Mouse (Mus musculus) bone marrow, adult 2 months (tissue): ENCODE results near the gene Capg. TPM values are rescaled to one million over a fixed set of nuclear protein-coding genes. Genes with fewer than 3 reads are reported as not detected.
A peak's percentile ranks its signal among the peaks of the same experiment; 100 is the strongest.

ENCODE experiments used
- H3K27ac ChIP-seq: fragments of 200-500 bp; 2 replicates; pipeline ENCODE4 v1.5.1; 2012; ENCODE audit warnings: low read depth, mild to moderate bottlenecking, control low read depth, inconsistent platforms, low read length; ENCODE audit not compliant: control insufficient read depth, poor library complexity, insufficient read depth
- H3K4me1 ChIP-seq: fragments of 200-500 bp; 2 replicates; pipeline ENCODE4 v1.6.1; 2011; ENCODE audit warnings: low read length; ENCODE audit not compliant: control insufficient read depth, insufficient read depth
- H3K4me3 ChIP-seq: fragments of 200-500 bp; replicated peaks from 2 replicates; pipeline ENCODE3; 2011; ENCODE audit warnings: mild to moderate bottlenecking, low read depth, low read length, control low read depth; ENCODE audit not compliant: control insufficient read depth
- CTCF ChIP-seq: fragments of 200-500 bp; IDR thresholded peaks from 2 replicates; pipeline ENCODE4 v1.5.1; 2011; ENCODE audit warnings: low read length, control low read depth; ENCODE audit not compliant: control insufficient read depth, insufficient read depth
- POLR2A ChIP-seq: fragments of 200-500 bp; IDR thresholded peaks from 2 replicates; pipeline ENCODE4 v1.6.1; 2011; ENCODE audit warnings: low read depth, mild to moderate bottlenecking, control low read depth, low read length, borderline replicate concordance; ENCODE audit not compliant: control insufficient read depth
- WGBS: fragments of 180-500 bp; shearing (Covaris S2); methylation state at CpG from one replicate; pipeline ENCODE4 v1.1.7; 2018; 5-methylcytosine and 5-hydroxymethylcytosine counted together
- polyA plus RNA-seq: library from polyadenylated mRNA; stranded (reverse); fragments of >200 nt; gene quantifications from 2 replicates; pipeline ENCODE4 v1.2.4, GENCODE M21; 2011; ENCODE audit warnings: low replicate concordance; ENCODE audit not compliant: missing spikeins, insufficient read depth, insufficient read length

The Capg gene
- polyA plus RNA-seq, 1 experiment = 60.4 TPM

GRCm38 (mm10) chr6:72512386-72513070 is 31.7 kb upstream of the Capg start:
- Histone ChIP-seq H3K4me1 (peaks cover 2% of the 10 kb centered on the region; the same call in 1 of the 2 replicates), H3K4me3 (peak overlapping the region; percentile 78), H3K27ac (peak overlapping the region; percentile 72)
- 8% methylated on average over 33 of the region's 33 CpGs for WGBS
- TF ChIP-seq POLR2A (no peak), CTCF (no peak)

DNA sequence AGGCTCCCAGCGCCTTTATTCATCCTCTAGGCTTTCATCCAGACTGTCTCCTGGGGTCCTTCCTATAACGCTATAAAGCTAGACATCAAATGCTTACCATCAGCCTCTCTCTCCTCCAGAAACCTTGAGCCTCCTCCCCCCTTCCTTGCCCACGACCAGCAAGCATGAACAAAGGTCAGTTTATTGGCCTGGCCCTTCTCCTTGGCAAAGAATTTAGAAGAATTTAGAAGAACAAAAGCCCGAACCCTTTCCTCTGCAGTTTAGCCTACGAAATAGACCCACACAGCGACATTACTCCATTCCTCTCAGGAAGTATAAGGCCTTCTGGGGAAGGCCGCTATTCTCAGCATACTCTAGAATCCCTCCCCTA is 31.1 kb upstream of the Capg start:
- peak overlapping the region; percentile 13 for H3K4me3 ChIP-seq
- TF ChIP-seq POLR2A (no peak), CTCF (no peak)
- WGBS = 34% methylated on average over 7 of the region's 7 CpGs
- H3K4me1 ChIP-seq = peaks cover 2% of the 10 kb centered on the region; the same call in 1 of the 2 replicates
- H3K27ac ChIP-seq = peak overlapping the region; percentile 72; the same call in 1 of the 2 replicates

- no peak for TF ChIP-seq POLR2A
- no peak for TF ChIP-seq CTCF
- H3K4me1 ChIP-seq = peaks cover 2% of the 10 kb centered on the region; the same call in 1 of the 2 replicates
- 84% methylated on average over 6 of the region's 6 CpGs for WGBS
- H3K4me3 ChIP-seq = no peak overlapping the region
- no peak overlapping the region for H3K27ac ChIP-seq
These were observed 28.5 kb upstream of the Capg start for GRCm38 (mm10) chr6:72515644-72516043.

GRCm38 (mm10) chr6:72518842-72519241 is 25.3 kb upstream of the Capg start:
- TF ChIP-seq POLR2A (no peak), CTCF (no peak)
- 70% methylated on average over 1 of the region's 1 CpGs for WGBS
- H3K4me1 ChIP-seq = no peaks in the 10 kb centered on the region

DNA sequence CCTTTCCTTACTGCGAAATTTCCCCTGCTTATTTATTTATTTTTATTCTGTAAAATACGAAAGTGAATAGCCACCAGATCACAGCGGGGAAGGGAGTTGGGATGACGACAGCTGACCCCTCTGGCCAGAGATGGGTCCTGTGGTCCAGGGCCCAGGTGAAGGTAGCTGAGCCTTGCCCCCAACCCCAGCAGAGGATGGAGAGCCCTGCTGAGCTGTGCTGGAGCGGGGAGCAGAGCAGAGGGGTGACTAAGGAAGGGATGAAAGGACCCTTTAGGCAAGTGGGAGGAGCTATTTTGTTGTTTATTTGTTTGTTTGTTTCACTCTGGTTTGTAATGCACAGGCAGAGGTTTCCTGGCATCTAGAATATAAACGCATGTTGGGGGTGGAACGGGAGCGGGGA is 24.9 kb upstream of the Capg start:
- Histone ChIP-seq H3K27ac (no peak overlapping the region), H3K4me3 (no peak overlapping the region), H3K4me1 (no peaks in the 10 kb centered on the region)
- 69% methylated on average over 8 of the region's 8 CpGs for WGBS
- TF ChIP-seq POLR2A (no peak), CTCF (no peak)

More at GRCm38 (mm10) chr6:72518842-72519241, 25.3 kb upstream of the Capg start:
- no peak overlapping the region for H3K27ac ChIP-seq
- H3K4me3 ChIP-seq = no peak overlapping the region

GRCm38 (mm10) chr6:72519892-72520663 is 24.1 kb upstream of the Capg start:
- no peak overlapping the region for H3K4me3 ChIP-seq
- TF ChIP-seq POLR2A (no peak), CTCF (no peak)
- H3K27ac ChIP-seq = no peak overlapping the region
- H3K4me1 ChIP-seq = no peaks in the 10 kb centered on the region
- 53% methylated on average over 10 of the region's 10 CpGs for WGBS

DNA sequence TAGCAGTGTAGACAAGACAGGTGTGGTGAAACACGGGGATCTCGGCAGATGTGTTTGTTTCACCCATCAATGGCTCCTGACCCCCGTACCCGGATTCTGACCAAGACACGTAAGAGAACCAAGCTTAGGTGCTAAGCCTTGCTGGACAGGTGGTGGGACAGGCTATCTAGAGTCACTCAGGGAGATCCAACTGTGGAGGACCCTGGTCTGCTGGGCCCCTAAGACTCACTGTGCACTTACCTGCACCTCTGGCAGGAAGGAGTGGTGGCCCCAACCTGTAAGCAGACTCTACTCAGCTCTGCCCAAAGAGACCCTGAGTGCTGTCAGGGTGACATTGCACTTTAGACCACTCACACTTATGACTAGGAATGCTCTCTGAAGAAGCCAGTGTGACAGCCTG is 23.3 kb upstream of the Capg start:
- 85% methylated on average over 5 of the region's 5 CpGs for WGBS
- Histone ChIP-seq H3K4me1 (no peaks in the 10 kb centered on the region), H3K4me3 (no peak overlapping the region), H3K27ac (no peak overlapping the region)
- TF ChIP-seq CTCF (no peak), POLR2A (no peak)

GRCm38 (mm10) chr6:72521607-72522006 is 22.6 kb upstream of the Capg start, which contains the start of gene Sh2d6:
Gene Sh2d6, minus strand, starts transcription at chr6:72521707.
- 85% methylated on average over 5 of the region's 5 CpGs for WGBS
- no peak for TF ChIP-seq CTCF
- no peak for TF ChIP-seq POLR2A
- no peak within 1 kb of the TSS for H3K4me3 ChIP-seq
- H3K27ac ChIP-seq = no peak within 1 kb of the TSS
- no peaks in the 10 kb centered on the region for H3K4me1 ChIP-seq

GRCm38 (mm10) chr6:72522288-72522687 is 21.9 kb upstream of the Capg start:
- H3K4me1 ChIP-seq = no peaks in the 10 kb centered on the region
- TF ChIP-seq POLR2A (no peak), CTCF (no peak)
- WGBS = 55% methylated on average over 5 of the region's 5 CpGs
- H3K4me3 ChIP-seq = no peak overlapping the region
- H3K27ac ChIP-seq = no peak overlapping the region
